In the genomic region with DNA sequence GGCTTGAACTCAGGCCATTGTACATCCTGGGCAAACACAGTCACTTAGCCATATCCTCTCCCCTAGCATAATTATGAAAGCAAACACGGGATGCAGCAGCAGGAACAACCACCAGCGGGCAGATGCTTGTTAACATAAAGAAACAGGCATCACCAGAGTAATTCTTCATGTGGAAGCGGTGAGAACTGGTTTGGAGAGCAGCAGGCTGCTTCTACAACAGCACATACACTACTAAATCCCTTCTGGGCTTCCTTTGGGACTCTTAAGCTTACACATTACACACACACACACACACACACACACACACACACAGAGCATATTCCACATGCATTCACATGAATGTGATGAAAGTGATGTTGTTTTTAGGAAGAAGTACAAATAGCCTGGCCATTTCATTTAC, we compare ENCODE assay signal across 14 mouse cellular contexts.
DNase-seq lines count a peak whose midpoint lies in the region; ATAC-seq and TF ChIP-seq lines count a peak whose summit lies in the region.
"Had no signal": no experiment of that assay in that cellular context is flagged by ENCODE, and none has a peak within 500 bp of the region (broad histone marks: within the 10 kb centered on the region; RNA-seq: fewer than 3 reads in every experiment).

No protein-coding gene starts in this region.

- H3K36me3 ChIP-seq in forebrain, embryonic 13.5 days (ENCODE audit: poor library complexity, severe bottlenecking): no peaks in the 10 kb centered on the region
- H3K36me3 ChIP-seq in hindbrain, postnatal 0 days (ENCODE audit: insufficient read depth, low read length): no peaks in the 10 kb centered on the region
- no peaks in the 10 kb centered on the region for H3K36me3 ChIP-seq in neural tube, embryonic 15.5 days
- H3K36me3 ChIP-seq: G1E; neural tube, embryonic 12.5 days; stomach, embryonic 15.5 days had no signal

- no peak overlapping the region for H3K9ac ChIP-seq in forebrain, embryonic 13.5 days
- H3K9ac ChIP-seq in hindbrain, postnatal 0 days (replicated peaks; ENCODE audit: low read length): no peak overlapping the region
- no peak overlapping the region for H3K9ac ChIP-seq in neural tube, embryonic 15.5 days (replicated peaks)
- H3K9ac ChIP-seq: neural tube, embryonic 12.5 days; stomach, embryonic 15.5 days had no signal

- intact Hi-C loops in gastrocnemius, adult 2 months (cut with DNase I): no loop called here
- intact Hi-C loops in gastrocnemius, postnatal 14 days (cut with DNase I; ENCODE audit: low total_unique reads): no loop called here

- H3K27me3 ChIP-seq in forebrain, embryonic 13.5 days: peaks cover 58% of the 10 kb centered on the region
- no peaks in the 10 kb centered on the region for H3K27me3 ChIP-seq in hindbrain, postnatal 0 days (ENCODE audit: insufficient read depth, low read length)
- H3K27me3 ChIP-seq in neural tube, embryonic 15.5 days (replicated peaks): no peaks in the 10 kb centered on the region
- H3K27me3 ChIP-seq: neural tube, embryonic 12.5 days; stomach, embryonic 15.5 days had no signal

- H3K27ac ChIP-seq in gastrocnemius, adult 2 months: peak overlapping the region; percentile 56; the same call in 1 of the 2 replicates
- peak overlapping the region; percentile 49 for H3K27ac ChIP-seq in forebrain, embryonic 13.5 days
- peak overlapping the region; percentile 62 for H3K27ac ChIP-seq in hindbrain, postnatal 0 days
- H3K27ac ChIP-seq in neural tube, embryonic 15.5 days (replicated peaks): peak overlapping the region; percentile 68
- H3K27ac ChIP-seq: neural tube, embryonic 12.5 days had no signal

- no peak for DNase-seq in gastrocnemius, adult 2 months
- no peak for DNase-seq in gastrocnemius, postnatal 14 days
- DNase-seq in hindbrain, postnatal 0 days (ENCODE audit: low spot score): peak; percentile 61
- DNase-seq in layer of hippocampus, postnatal 36 days: no peak
- DNase-seq: cerebellum, postnatal 36 days; kidney, postnatal 36 days; right cerebral cortex, postnatal 25 days had no signal

- H3K4me1 ChIP-seq in forebrain, embryonic 13.5 days: peaks cover 39% of the 10 kb centered on the region
- H3K4me1 ChIP-seq in hindbrain, postnatal 0 days (ENCODE audit: insufficient read depth, low read length): peaks cover 29% of the 10 kb centered on the region
- H3K4me1 ChIP-seq in neural tube, embryonic 15.5 days: peaks cover 33% of the 10 kb centered on the region

- 20% methylated on average over 3 of the region's 3 CpGs for WGBS in forebrain, embryonic 13.5 days
- 24% methylated on average over 3 of the region's 3 CpGs for WGBS in hindbrain, postnatal 0 days
- WGBS in neural tube, embryonic 15.5 days: 32% methylated on average over 3 of the region's 3 CpGs

- TF ChIP-seq CTCF in gastrocnemius, adult 2 months (IDR thresholded peaks at IDR 0.05): no peak
- TF ChIP-seq CTCF in hindbrain, postnatal 0 days (IDR thresholded peaks at IDR 0.05; ENCODE audit: low read depth): peak; percentile 40

- H3K4me2 ChIP-seq in forebrain, embryonic 13.5 days: no peak overlapping the region
- H3K4me2 ChIP-seq in hindbrain, postnatal 0 days (ENCODE audit: low read depth, low read length): no peak overlapping the region
- no peak overlapping the region for H3K4me2 ChIP-seq in neural tube, embryonic 15.5 days
- H3K4me2 ChIP-seq: neural tube, embryonic 12.5 days; stomach, embryonic 15.5 days had no signal

- ATAC-seq in forebrain, embryonic 13.5 days: no peak
- ATAC-seq in hindbrain, postnatal 0 days: peak; percentile 44; the same call in 1 of the 2 replicates
- ATAC-seq in neural tube, embryonic 15.5 days (ENCODE audit: low FRiP score): no peak
- ATAC-seq in CD4-positive, CD25-positive, alpha-beta regulatory T cell, adult 4 months: no peak
- ATAC-seq in inflammation-experienced regulatory T-cells, adult 6 months: no peak

- no peak overlapping the region for H3K4me3 ChIP-seq in gastrocnemius, adult 2 months
- H3K4me3 ChIP-seq in forebrain, embryonic 13.5 days: no peak overlapping the region
- no peak overlapping the region for H3K4me3 ChIP-seq in hindbrain, postnatal 0 days (ENCODE audit: low read length)
- H3K4me3 ChIP-seq in neural tube, embryonic 15.5 days (replicated peaks): no peak overlapping the region
- H3K4me3 ChIP-seq: neural tube, embryonic 12.5 days; stomach, embryonic 15.5 days had no signal

- H3K9me3 ChIP-seq in forebrain, embryonic 13.5 days (replicated peaks): no peaks in the 10 kb centered on the region
- H3K9me3 ChIP-seq in hindbrain, postnatal 0 days (ENCODE audit: low read length): no peaks in the 10 kb centered on the region
- H3K9me3 ChIP-seq in neural tube, embryonic 15.5 days (replicated peaks): no peaks in the 10 kb centered on the region
- H3K9me3 ChIP-seq: G1E; neural tube, embryonic 12.5 days; stomach, embryonic 15.5 days had no signal
